Mouse (Mus musculus): Measurements from ENCODE around the gene Gpat3. TPM values are rescaled to one million over a fixed set of nuclear protein-coding genes. Genes with fewer than 3 reads are reported as not detected.
A peak's percentile ranks its signal among the peaks of the same experiment; 100 is the strongest.

The Gpat3 gene
- polyA plus RNA-seq (2015; fragmentation: Nextera tagmentation; extraction: Ambion mirVana) = 0.30 and 0.81 TPM in 2 replicates

DNA sequence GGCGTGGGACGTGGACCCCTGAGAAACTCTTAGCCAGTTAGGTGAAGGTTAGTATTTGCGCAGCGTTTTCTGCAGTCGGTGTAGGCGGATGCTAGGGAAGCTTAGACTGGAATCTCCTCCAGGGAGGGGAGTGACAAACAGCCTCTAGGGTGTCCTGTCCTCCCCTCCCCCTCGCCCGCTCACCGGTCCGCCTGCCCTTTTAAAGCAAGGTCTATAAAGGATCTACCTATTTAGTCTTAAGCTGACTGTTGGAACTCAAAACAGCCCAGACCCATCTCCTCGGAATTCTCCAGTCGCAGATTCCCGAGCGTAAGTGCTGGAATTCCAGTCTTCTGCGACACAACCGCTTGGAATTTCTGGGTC is at the start of gene Gpat3:
Gene Gpat3, plus strand, starts transcription at position 229 of the 363 bp plus-strand sequence.
- Histone ChIP-seq H3K36me3 (ENCODE audit: poor library complexity, severe bottlenecking) (no peaks in the 10 kb centered on the region), H3K9me3 (replicated peaks) (no peaks in the 10 kb centered on the region; the same call in 1 of the 2 replicates), H3K9ac (peak within 1 kb of the TSS; percentile 66), H3K4me3 (peak within 1 kb of the TSS; percentile 54), H3K27ac (no peak within 1 kb of the TSS), H3K4me2 (peak within 1 kb of the TSS; percentile 95), H3K27me3 (peaks cover 52% of the 10 kb centered on the region), H3K4me1 (peaks cover 17% of the 10 kb centered on the region)
- peak; percentile 51; the same call in 1 of the 2 replicates for ATAC-seq
- under 1% methylated on average over 16 of the region's 16 CpGs for WGBS

DNA sequence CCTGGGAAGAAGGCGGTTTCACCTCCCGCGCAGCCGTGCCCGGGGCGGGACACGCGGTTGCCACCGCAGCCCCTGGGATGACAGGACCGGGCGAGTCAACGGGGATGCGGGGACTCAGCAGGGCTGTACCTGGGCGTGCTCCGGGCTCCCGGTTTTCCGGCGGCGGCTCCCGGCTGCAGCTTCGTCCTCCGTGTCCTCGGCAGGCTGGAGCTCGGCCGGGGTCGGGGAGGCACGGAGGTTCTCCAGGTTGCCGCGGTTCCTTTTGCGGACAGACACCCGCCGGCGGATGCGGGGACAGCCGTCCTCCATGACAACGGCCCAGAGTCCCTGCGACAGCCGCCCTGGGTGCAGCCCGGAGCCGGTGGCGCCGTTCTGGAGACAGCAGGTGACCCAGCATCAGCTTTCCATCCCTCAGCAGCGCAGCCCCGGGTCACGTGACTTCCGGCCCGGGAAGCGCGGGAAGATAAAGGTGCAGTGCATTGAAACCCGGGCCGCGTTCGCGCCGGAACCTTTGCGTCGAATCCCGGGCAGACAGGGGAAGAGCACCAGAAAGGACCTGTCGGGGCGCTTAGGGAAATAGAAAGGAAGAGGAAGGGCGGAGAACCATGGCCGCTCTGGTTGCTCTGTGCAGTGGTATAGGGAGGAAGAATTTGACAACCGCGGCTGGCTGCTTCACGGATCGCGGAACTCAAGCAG is 47.2 kb upstream of the Gpat3 start, which contains the start of the genes Helq and Mrps18c:
Gene Helq, minus strand, starts transcription at position 434 of the 696 bp plus-strand sequence.
Gene Mrps18c, plus strand, starts transcription at position 463 of the 696 bp plus-strand sequence.
- H3K27me3 ChIP-seq = no peaks in the 10 kb centered on the region
- under 1% methylated on average over 62 of the region's 67 CpGs for WGBS
- no peaks in the 10 kb centered on the region for H3K9me3 ChIP-seq (replicated peaks)
- ATAC-seq = peak; percentile 98
- H3K27ac ChIP-seq = no peak within 1 kb of the TSS
- H3K4me3 ChIP-seq = peak within 1 kb of the TSS; percentile 81
- H3K4me2 ChIP-seq = peak within 1 kb of the TSS; percentile 77
- peak within 1 kb of the TSS; percentile 86 for H3K9ac ChIP-seq
- H3K4me1 ChIP-seq = peaks cover 15% of the 10 kb centered on the region
- peaks cover 39% of the 10 kb centered on the region for H3K36me3 ChIP-seq (ENCODE audit: poor library complexity, severe bottlenecking)

DNA sequence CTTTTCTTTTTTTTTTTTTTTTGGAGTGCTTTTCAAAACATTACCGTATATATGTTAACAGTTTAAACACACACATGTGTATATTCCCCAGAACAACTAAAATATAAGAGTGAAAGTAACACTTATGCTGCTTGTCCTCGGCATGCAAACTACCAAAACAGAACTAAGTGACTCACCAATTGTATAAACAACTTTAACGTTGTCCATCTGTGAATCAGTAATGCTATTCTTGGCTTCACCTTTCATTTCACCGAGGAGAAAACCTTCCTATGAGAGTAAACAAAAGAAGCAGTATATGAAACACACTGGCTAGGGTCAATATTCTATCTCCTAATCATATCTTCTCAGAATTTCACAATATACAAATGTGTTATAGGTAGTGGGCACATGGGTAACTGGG is 27.2 kb upstream of the Gpat3 start:
- no peak overlapping the region for H3K27ac ChIP-seq
- peaks cover 13% of the 10 kb centered on the region for H3K36me3 ChIP-seq (ENCODE audit: poor library complexity, severe bottlenecking)
- H3K27me3 ChIP-seq = no peaks in the 10 kb centered on the region
- no peak overlapping the region for H3K4me2 ChIP-seq
- H3K9me3 ChIP-seq (replicated peaks) = no peaks in the 10 kb centered on the region
- ATAC-seq = no peak
- H3K4me1 ChIP-seq = peaks cover 7% of the 10 kb centered on the region
- no peak overlapping the region for H3K9ac ChIP-seq
- H3K4me3 ChIP-seq = no peak overlapping the region
- WGBS = 88% methylated on average over 4 of the region's 4 CpGs

DNA sequence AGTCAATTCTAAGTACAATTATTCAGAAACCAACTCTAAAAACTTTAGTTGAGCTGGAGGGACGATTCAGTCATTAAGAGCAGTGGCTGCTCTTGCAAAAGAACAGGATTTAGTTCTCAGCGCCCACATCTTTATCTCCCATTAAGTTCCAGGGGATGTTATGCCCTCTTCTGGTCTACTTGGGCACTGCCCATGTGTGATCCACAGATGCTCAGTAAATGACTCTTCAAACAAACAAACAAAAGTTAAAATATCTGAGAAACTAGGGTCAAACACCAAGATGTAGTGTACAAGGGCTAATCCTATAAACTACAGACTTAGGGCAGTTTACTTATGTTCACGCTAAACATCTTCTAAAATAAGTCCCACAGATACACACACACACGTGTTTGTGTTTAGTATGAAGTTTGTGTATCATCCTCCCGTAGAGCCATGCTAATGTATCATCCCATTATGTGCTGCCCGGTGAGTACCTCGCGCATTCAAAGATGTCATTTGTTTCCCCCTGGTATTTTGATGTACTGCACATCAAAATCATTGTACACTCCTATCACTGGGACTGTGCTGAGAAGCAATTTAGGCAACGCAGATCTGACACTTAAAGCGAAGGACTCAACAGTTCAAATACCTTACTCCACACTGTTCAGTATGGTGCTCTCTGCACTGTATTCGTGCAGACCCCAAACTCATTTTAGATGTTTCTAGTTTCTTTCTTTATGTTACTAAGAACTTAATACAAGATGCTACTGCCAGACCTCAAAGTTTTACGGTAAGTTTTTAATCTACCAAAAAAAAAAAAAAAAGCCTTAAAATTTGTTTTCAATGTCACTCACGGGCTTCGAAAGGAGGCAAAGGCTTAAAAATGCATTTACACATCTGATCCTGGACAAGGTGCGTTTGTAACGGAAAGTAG is 25.7 kb upstream of the Gpat3 start:
- Histone ChIP-seq H3K36me3 (ENCODE audit: poor library complexity, severe bottlenecking) (peaks cover 9% of the 10 kb centered on the region), H3K9ac (peak overlapping the region; percentile 84), H3K4me1 (peaks cover 7% of the 10 kb centered on the region), H3K4me3 (peak overlapping the region; percentile 69), H3K27me3 (no peaks in the 10 kb centered on the region), H3K9me3 (replicated peaks) (no peaks in the 10 kb centered on the region), H3K27ac (no peak overlapping the region; the same call in 1 of the 2 replicates), H3K4me2 (peak overlapping the region; percentile 83)
- 26% methylated on average over 16 of the region's 16 CpGs for WGBS
- ATAC-seq = no peak

DNA sequence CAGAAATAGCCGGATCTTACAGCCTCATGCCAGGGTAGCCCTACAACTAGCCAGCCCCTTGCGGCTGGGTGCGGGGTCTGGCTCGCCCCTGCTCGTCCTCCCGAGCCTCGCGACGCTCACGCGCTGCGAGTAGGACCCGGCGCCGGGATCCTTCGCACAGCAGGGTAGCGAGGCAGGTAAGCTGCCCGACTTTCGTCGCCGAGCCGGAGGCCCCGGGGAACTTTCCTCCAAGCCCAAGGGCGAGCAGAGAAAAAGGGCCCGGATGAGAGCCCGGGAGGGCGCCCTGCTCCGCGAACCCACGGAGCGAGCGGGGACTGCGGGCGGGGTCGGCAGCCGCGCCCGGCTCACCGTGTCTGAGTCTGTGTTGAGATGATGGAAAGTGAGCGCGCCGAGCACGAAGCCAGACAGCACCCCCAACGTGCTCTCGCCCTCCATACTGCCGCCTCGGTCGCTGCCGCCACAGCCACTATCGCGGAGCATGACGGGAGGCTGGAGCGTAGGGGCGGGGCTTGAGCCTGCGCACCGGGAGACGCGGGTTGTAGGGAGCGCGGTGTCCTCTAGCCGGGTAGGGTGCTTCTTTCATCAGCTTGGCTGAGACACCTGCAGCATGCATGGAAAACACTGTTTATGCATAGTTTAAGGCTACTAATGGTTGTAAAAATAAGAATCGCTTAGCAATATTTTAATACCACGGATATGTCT is 24.9 kb upstream of the Gpat3 start, which contains the start of gene Abraxas1:
Gene Abraxas1, minus strand, starts transcription at position 483 of the 702 bp plus-strand sequence.
- peak within 1 kb of the TSS; percentile 83 for H3K4me2 ChIP-seq
- peak within 1 kb of the TSS; percentile 84 for H3K9ac ChIP-seq
- peak within 1 kb of the TSS; percentile 69 for H3K4me3 ChIP-seq
- under 1% methylated on average over 62 of the region's 63 CpGs for WGBS
- ATAC-seq = peak; percentile 99
- no peaks in the 10 kb centered on the region for H3K9me3 ChIP-seq (replicated peaks)
- H3K27me3 ChIP-seq = no peaks in the 10 kb centered on the region
- H3K4me1 ChIP-seq = peaks cover 7% of the 10 kb centered on the region
- peaks cover 6% of the 10 kb centered on the region; the same call in 1 of the 2 replicates for H3K36me3 ChIP-seq (ENCODE audit: poor library complexity, severe bottlenecking)
- H3K27ac ChIP-seq = peak within 1 kb of the TSS; percentile 79

DNA sequence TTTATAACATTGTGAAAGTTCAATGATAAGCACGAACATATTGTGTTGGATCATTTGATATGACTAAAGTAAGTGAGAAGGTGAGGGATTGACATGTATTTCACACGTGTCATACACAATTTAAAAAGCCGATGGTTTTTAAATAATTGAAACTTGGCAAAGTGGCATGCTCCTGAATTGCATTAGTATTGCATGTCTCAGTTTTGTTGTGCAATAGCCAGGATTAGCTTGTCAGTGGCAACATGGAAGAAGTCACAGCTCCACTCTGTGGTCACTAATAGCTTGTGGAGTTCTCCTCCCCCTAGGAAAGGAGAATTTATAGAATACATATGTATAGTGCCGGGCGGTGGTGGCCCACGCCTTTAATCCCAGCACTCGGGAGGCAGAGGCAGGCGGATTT is 24.1 kb upstream of the Gpat3 start:
- Histone ChIP-seq H3K9me3 (replicated peaks) (no peaks in the 10 kb centered on the region), H3K9ac (no peak overlapping the region), H3K27ac (no peak overlapping the region), H3K27me3 (no peaks in the 10 kb centered on the region), H3K4me3 (peak overlapping the region; percentile 69; the same call in 1 of the 2 replicates), H3K4me2 (peak overlapping the region; percentile 83; the same call in 1 of the 2 replicates), H3K36me3 (ENCODE audit: poor library complexity, severe bottlenecking) (no peaks in the 10 kb centered on the region), H3K4me1 (peaks cover 7% of the 10 kb centered on the region)
- 83% methylated on average over 8 of the region's 8 CpGs for WGBS
- ATAC-seq = 0 out of 2 replicates have a peak, but pooled peaks have one; percentile 2

DNA sequence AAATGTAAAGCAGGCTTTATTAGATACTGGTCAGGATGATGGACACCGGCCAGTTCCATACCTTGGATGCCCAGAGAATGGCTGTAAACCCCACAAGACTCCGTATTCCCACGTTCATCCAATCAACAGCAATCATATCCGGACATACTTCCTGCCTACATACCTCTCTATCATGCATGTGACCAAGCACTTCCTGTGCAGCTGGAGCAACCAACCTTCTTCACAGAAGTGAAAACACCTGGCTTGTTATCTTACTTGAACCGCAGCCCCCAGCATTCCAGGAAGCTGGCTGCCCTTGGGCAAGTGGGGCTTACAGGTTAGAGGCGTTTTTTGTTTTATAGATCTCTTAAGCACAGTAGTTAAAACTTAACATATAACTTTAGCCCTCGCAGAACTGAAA is 22.7 kb upstream of the Gpat3 start:
- no peak overlapping the region for H3K4me2 ChIP-seq
- no peak overlapping the region for H3K9ac ChIP-seq
- no peaks in the 10 kb centered on the region for H3K36me3 ChIP-seq (ENCODE audit: poor library complexity, severe bottlenecking)
- no peak overlapping the region for H3K27ac ChIP-seq
- no peak overlapping the region for H3K4me3 ChIP-seq
- no peaks in the 10 kb centered on the region for H3K27me3 ChIP-seq
- no peaks in the 10 kb centered on the region for H3K9me3 ChIP-seq (replicated peaks)
- no peak for ATAC-seq
- 92% methylated on average over 7 of the region's 7 CpGs for WGBS
- H3K4me1 ChIP-seq = peaks cover 7% of the 10 kb centered on the region

DNA sequence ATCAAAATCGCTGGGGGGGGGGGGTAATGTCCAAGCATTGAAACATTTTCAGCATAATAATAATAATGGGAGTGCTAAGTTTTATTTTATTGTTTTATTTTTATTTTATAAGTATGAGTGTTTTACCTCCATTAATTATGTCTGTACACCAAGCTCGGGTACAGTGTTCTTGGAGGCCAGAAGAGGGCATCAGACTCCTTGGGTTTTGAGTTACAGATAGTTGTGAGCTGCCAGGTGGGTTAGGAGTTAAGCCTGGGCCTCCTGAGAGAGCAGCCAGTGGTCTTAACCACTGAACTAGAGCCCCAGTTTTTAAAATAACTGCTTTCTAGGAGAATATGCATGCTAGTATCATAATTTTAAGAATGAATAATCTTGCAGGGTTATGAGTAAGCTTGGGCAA is 19.5 kb upstream of the Gpat3 start:
- H3K4me3 ChIP-seq = no peak overlapping the region
- no peaks in the 10 kb centered on the region for H3K27me3 ChIP-seq
- no peak for ATAC-seq
- no peaks in the 10 kb centered on the region for H3K4me1 ChIP-seq
- no peaks in the 10 kb centered on the region for H3K36me3 ChIP-seq (ENCODE audit: poor library complexity, severe bottlenecking)
- no peak overlapping the region for H3K27ac ChIP-seq
- no peak overlapping the region for H3K9ac ChIP-seq
- H3K9me3 ChIP-seq (replicated peaks) = no peaks in the 10 kb centered on the region
- no peak overlapping the region for H3K4me2 ChIP-seq
- WGBS = 27% methylated on average over 2 of the region's 2 CpGs

DNA sequence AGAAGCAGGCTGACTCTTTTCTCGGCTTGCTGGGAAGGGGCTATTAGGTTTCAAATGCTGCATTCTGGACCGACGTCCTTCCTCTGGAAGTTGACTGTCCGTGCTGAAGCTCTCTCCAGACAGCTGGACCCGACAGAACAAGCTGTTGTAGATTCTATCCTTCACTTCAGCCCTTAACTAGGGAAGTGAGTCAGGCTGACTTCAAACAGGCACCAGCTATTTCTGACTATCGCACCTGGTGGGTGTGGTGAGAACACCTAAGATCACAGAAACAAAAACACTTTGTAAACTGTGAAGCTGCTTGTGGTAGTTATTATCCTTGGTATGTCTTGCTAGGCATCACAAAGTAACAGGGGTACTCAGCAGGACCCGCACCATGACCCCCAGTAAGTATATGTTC is 19.0 kb upstream of the Gpat3 start:
- Histone ChIP-seq H3K4me1 (no peaks in the 10 kb centered on the region), H3K9me3 (replicated peaks) (no peaks in the 10 kb centered on the region), H3K4me3 (no peak overlapping the region), H3K9ac (no peak overlapping the region), H3K27me3 (no peaks in the 10 kb centered on the region), H3K27ac (no peak overlapping the region), H3K36me3 (ENCODE audit: poor library complexity, severe bottlenecking) (no peaks in the 10 kb centered on the region), H3K4me2 (no peak overlapping the region)
- WGBS = 80% methylated on average over 7 of the region's 7 CpGs
- ATAC-seq = no peak

DNA sequence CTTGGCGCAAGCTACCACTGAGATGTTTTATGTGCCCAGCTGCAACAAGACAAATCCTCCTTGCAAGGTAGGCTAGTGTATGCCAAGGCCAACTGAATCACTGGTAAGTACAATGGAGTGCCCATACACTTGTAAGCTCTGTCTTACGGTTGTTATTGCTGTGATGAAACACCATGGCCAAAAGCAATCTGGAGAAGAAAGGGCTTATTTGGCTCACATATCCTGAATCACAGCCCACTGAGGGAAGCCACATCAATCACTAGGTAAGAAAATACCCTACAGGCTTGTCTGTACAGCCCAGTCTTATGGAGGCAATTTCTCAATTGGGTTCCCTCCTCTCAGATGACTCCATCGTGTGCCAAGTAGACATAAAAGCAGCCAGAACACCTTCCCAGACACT is 16.8 kb upstream of the Gpat3 start:
- H3K4me3 ChIP-seq = no peak overlapping the region
- H3K9me3 ChIP-seq (replicated peaks) = no peaks in the 10 kb centered on the region
- no peak overlapping the region for H3K4me2 ChIP-seq
- WGBS = 87% methylated on average over 3 of the region's 3 CpGs
- H3K9ac ChIP-seq = no peak overlapping the region
- no peaks in the 10 kb centered on the region for H3K27me3 ChIP-seq
- H3K36me3 ChIP-seq (ENCODE audit: poor library complexity, severe bottlenecking) = no peaks in the 10 kb centered on the region
- ATAC-seq = no peak
- H3K27ac ChIP-seq = no peak overlapping the region
- no peaks in the 10 kb centered on the region for H3K4me1 ChIP-seq

DNA sequence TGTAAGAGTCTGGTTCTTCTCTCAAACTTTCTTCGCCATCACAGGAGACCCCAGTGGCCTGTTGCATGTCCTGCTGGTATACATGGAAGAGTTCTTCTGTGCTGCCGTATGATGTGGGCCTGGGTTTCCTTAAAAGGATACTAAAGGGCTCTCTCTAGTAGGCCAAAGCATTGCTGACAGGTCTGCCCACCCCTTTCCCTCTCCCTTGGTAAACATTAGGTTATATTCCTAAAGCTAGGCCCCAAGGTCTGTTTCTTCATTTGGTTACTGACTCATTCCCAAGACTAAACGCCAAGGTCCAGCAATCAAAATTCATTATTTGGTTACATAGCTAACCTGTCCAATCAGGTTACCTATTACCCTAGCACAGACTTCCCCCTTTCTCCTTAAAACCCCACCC is 12.8 kb upstream of the Gpat3 start:
- Histone ChIP-seq H3K27me3 (no peaks in the 10 kb centered on the region), H3K27ac (no peak overlapping the region), H3K4me3 (no peak overlapping the region), H3K9me3 (replicated peaks) (no peaks in the 10 kb centered on the region), H3K4me2 (no peak overlapping the region), H3K36me3 (ENCODE audit: poor library complexity, severe bottlenecking) (no peaks in the 10 kb centered on the region), H3K4me1 (no peaks in the 10 kb centered on the region), H3K9ac (no peak overlapping the region)
- ATAC-seq = no peak
- WGBS = 92% methylated on average over 3 of the region's 3 CpGs

Measured in forebrain, embryonic 13.5 days (tissue).